ENCODE assay signal across 8 mouse cellular contexts in genomic region chr1:171246709-171247452, GRCm38 (mm10). TPM values are rescaled to one million over a fixed set of nuclear protein-coding genes. Genes with fewer than 3 reads are reported as not detected.
DNase-seq lines count a peak whose midpoint lies in the region; ATAC-seq lines count a peak whose summit lies in the region.

No protein-coding gene starts in this region.

- peak overlapping the region; percentile 80 for H3K4me3 ChIP-seq in hindbrain, embryonic 14.5 days (replicated peaks; ENCODE audit: low read length)

- H3K27me3 ChIP-seq in hindbrain, embryonic 14.5 days (ENCODE audit: control insufficient read depth, insufficient read depth, low read length) = no peaks in the 10 kb centered on the region

- H3K4me1 ChIP-seq in hindbrain, embryonic 14.5 days (replicated peaks; ENCODE audit: control insufficient read depth, insufficient read depth, low read length) = peaks cover 34% of the 10 kb centered on the region

- H3K4me2 ChIP-seq in hindbrain, embryonic 14.5 days (replicated peaks) = peak overlapping the region; percentile 71

- no peaks in the 10 kb centered on the region for H3K9me3 ChIP-seq in hindbrain, embryonic 14.5 days (ENCODE audit: control insufficient read depth, low read length)

- WGBS in hindbrain, embryonic 14.5 days = under 1% methylated on average over 41 of the region's 41 CpGs

- peak overlapping the region; percentile 81 for H3K27ac ChIP-seq in hindbrain, embryonic 14.5 days

- peak; percentile 98 for DNase-seq in R1 (ENCODE audit: low read depth, low spot score)
- DNase-seq in cerebellum, postnatal 25 days = peak; percentile 99
- DNase-seq in frontal cortex, postnatal 25 days (ENCODE audit: low spot score in 2 of 2) = peak; percentile 95 to 98
- peak; percentile 99 for DNase-seq in hindbrain, embryonic 14.5 days (ENCODE audit: low spot score)
- DNase-seq in layer of hippocampus, postnatal 36 days = peak; percentile 98
- peak; percentile 98 for DNase-seq in lung, postnatal 36 days
- peak; percentile 99 for DNase-seq in retina, postnatal 1 day
- DNase-seq in urinary bladder, adult 18-20 months (ENCODE audit: low spot score in 2 of 2) = peak; percentile 91 to 96

- peak; percentile 94 for ATAC-seq in hindbrain, embryonic 14.5 days (ENCODE audit: low FRiP score)

- H3K36me3 ChIP-seq in hindbrain, embryonic 14.5 days (replicated peaks; ENCODE audit: control insufficient read depth, insufficient read depth) = peaks cover 35% of the 10 kb centered on the region

- H3K9ac ChIP-seq in hindbrain, embryonic 14.5 days = peak overlapping the region; percentile 94

RNA-seq across cellular contexts. Expression of gene Adamts4, which starts 3.3 kb away (rescaled TPM):
- polyA plus RNA-seq in hindbrain, embryonic 14.5 days (2014; fragmentation: Nextera tagmentation; extraction: Ambion mirVana) = 3.0 and 3.7 TPM in 2 replicates
- total RNA-seq in layer of hippocampus, postnatal 36 days (2021) = 10 to 100 TPM; 15.1 to 15.5 TPM

RNA-seq across cellular contexts. Expression of gene Ndufs2, which starts 4.3 kb away (rescaled TPM):
- 218 and 247 TPM in 2 replicates for polyA plus RNA-seq in hindbrain, embryonic 14.5 days (2014; fragmentation: Nextera tagmentation; extraction: Ambion mirVana)
- total RNA-seq in layer of hippocampus, postnatal 36 days (2021) = 100 to 1,000 TPM; 275 to 286 TPM

RNA-seq across cellular contexts. Expression of gene Fcer1g, which starts 12.7 kb away (rescaled TPM):
- polyA plus RNA-seq in hindbrain, embryonic 14.5 days (2014; fragmentation: Nextera tagmentation; extraction: Ambion mirVana) = 25.2 and 30.1 TPM in 2 replicates
- total RNA-seq in layer of hippocampus, postnatal 36 days (2021) = 10 to 100 TPM; 13.5 to 15.2 TPM

RNA-seq across cellular contexts. Expression of gene Apoa2, which starts 22.0 kb away (rescaled TPM):
- polyA plus RNA-seq in hindbrain, embryonic 14.5 days (2014; fragmentation: Nextera tagmentation; extraction: Ambion mirVana) = 5.6 and 7.0 TPM in 2 replicates
- 1 to 10 TPM in 1 of 2 experiments, not detected in 1; 1.2 TPM for total RNA-seq in layer of hippocampus, postnatal 36 days (2021)

RNA-seq across cellular contexts. Expression of gene B4galt3, which starts 23.2 kb away (rescaled TPM):
- polyA plus RNA-seq in hindbrain, embryonic 14.5 days (2014; fragmentation: Nextera tagmentation; extraction: Ambion mirVana) = 86.5 and 88.6 TPM in 2 replicates
- total RNA-seq in layer of hippocampus, postnatal 36 days (2021) = 10 to 100 TPM; 68.5 to 76.8 TPM

Comparison
In these comparisons a context has a peak if more than half of its experiments do, and no peak if none do; other contexts are left out.
1. Peak in every context shown above with its lines: DNase-seq, ATAC-seq, H3K4me3 ChIP-seq and H3K27ac ChIP-seq.